Mouse (Mus musculus) adrenal gland, postnatal 25 days (tissue): Measurements from ENCODE around the gene Phactr4. TPM values are rescaled to one million over a fixed set of nuclear protein-coding genes. Genes with fewer than 3 reads are reported as not detected.

Experiments
- DNase-seq: peaks from one replicate; pipeline ENCODE4 v3.0.0; 2021; ENCODE audit warnings: mixed read lengths
- total RNA-seq: library from RNA; stranded (reverse); gene quantifications from 2 replicates; pipeline ENCODE4 v1.2.3, GENCODE M21; 2021

Gene Phactr4
- total RNA-seq, 1 experiment from 2014 or later: 60.0 TPM

GRCm38 (mm10) chr4:132411322-132412094, 10.8 kb downstream of the Phactr4 start:
- DNase-seq: peak; percentile 31

DNA sequence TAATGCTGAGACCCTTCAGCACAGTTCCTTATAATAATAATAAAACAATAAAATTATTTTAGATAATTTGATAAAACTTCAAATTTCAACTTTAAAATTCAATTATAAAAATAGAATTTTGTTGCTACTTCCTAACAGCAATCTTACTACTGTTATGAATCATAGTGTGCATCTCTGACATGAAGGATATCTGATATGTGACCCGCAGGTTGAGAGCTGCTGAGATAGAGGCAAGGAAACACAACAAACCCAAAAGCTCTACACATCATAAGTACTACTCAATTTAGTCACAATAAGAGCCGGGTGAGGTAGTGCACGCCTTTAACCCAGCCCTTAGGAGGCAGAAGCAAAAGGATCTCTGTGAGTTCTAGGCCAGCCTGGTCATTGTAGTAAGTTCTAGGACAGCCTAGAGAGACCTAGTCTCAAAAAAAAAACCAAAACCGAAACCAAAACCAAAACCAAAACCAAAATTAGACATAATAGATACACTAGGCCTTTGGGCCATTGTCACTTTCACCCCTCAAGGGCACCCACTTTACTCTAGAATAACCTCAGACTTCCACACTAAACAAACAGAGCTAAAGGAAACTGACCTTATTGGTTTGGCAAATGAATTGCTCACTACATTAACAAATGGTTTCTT, 12.6 kb downstream of the Phactr4 start:
- DNase-seq: no peak

DNA sequence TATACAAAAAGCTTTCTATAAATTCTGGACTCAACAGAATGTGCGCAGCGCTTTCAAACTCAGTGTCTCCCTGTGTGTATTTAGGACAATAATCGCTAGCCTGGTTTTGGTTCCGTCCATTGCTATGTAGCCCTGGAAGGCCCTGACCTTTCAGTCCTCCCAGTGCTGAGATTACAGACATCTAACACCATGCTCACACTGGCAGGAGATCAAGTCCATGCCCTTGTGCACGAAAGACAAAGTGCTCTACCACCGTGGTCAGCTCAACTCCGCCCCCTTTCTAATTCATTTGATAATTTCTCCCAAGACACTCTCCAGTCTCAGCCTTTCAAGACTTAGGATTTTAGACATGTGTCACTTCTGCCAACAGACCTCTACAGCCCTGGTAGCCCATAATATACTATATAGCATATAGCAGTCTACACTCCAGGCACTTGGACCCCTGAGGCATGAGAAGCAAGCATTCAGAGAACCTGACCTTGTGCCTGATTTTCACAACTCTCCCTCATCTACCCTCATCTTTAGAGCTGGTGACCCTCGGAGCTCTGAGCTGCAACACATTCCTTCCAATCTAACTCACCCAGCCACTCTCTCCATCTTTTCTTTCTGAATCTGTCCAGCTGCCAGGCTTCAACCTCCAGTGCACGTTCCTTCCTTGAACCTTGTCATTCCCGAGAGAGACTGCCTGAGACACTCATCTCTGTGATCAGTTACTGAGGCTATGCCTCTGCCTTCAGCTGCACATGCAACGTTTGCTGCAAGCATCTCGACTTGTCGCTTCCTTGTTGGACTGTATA, 15.7 kb downstream of the Phactr4 start:
- DNase-seq: peak; percentile 57

GRCm38 (mm10) chr4:132404588-132404987, 17.7 kb downstream of the Phactr4 start:
- DNase-seq: no peak

- no peak for DNase-seq
Observed at GRCm38 (mm10) chr4:132403063-132403660, 19.1 kb downstream of the Phactr4 start.

DNA sequence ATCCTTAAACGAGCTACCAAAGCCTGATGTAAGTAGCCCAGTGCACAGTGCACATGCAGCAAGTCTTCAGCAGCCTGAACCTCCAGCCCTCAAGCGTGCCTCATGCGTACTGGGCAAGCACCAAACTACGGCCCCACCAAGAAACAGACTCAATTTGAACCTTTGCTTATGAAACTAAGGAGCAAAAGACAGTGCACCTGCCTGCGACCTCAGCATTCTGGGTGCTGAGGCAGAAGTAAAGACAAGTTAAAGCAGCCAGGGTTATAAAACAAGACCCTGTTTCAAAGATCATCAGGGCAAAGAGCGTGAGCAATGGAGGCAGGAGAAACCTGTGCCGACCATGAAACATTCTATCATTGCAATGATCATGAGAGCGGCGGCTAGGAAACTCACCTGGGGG, 21.3 kb downstream of the Phactr4 start:
- DNase-seq: no peak

GRCm38 (mm10) chr4:132398863-132399262, 23.4 kb downstream of the Phactr4 start:
- DNase-seq: no peak

DNA sequence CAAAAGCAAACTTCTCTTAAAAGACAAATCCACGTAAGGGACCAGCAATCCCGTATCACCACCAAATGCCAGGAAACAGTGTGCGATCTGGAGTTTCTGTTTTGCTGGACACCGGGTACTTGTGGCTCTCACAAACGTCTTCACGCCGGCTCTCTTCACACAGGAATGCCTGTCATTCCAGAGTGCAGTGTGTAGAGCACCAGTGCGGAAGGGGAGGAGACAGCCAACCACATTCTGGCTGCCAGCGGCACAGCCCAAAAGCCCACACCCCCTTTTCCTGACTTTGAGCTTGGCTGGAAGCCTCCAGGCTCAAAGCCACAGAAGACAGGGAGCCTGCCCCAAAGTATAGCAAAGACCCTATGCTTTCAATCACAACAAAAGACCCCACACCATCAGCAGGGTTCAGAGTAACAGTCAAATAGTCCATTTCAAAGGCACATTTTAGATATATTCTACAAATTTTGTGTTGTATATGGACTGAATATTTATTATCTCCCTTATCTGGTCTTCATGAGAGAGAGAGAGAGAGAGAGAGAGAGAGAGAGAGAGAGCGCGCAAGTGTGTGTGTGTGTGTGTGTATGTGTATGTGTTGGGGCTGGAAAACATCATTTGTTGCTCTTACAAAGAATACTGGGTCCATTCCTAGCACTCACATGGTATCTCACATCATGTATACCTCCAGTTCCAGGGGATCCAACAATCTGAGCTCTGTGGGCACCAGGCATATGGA, 24.1 kb downstream of the Phactr4 start:
- peak; percentile 80 for DNase-seq

- no peak for DNase-seq
Observed at GRCm38 (mm10) chr4:132397120-132397519, 25.2 kb downstream of the Phactr4 start.

DNA sequence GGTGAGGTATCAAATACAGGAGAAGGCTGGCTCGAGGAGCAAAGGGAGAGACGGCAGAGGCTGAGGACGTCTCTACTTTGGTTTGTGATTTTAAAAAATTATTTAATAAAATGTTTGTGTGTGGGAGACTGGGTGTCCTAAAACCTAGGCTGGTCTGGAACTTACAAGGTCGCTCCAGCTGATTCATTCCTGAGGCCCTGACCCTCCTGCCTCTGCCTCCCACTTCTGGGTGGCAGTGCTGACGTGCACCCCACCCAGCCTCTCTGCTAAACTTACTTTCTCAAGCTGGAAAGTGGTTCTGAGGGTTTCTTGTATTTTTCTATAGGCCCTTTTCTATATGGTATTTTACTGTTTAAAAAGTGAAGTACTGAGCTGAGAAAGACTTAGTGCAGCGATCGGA, 26.0 kb downstream of the Phactr4 start:
- DNase-seq: peak; percentile 36

- DNase-seq: no peak
Observed at GRCm38 (mm10) chr4:132391063-132391740, 31.1 kb downstream of the Phactr4 start.

DNA sequence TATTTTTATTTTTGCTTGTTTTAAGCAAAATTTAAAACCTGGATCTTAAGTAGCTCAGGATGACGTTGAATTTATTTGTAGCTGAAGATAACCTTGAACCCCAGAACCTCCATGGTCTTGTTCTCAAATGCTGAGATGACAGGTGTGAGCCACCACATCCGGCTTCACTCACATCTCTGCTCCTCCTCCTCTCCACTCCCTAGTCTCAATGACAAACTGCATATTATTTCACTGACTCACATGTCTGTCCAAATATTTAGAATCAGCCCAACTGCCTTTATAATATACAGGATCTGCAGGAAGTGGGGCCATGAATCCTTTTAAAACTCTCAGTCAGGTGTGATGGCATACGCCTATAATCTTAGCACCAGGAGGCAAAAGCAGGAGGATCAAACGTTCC, 33.0 kb downstream of the Phactr4 start:
- DNase-seq: no peak

- DNase-seq: no peak
Observed at GRCm38 (mm10) chr4:132387617-132388016, 34.7 kb downstream of the Phactr4 start.

DNA sequence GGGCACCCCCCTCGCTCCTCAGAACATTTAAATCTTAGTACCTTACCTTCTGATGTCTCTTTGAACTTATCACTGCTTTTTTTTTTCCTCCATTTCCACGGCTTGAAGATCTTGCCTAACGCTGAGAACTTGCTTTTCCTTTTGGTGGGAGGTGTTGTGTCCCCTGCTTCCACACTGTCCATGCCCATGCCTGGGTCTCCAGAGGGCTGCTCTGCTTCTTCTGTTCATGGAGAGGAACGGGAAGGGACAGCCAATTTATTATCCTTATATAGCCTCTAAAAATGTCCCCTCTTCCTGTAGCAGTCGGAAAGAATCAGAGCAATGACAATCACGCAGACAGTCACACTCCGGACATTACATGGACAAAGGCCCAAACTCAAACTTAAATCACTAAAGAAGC, 35.4 kb downstream of the Phactr4 start:
- no peak for DNase-seq

GRCm38 (mm10) chr4:132385771-132386410, 36.4 kb downstream of the Phactr4 start:
- DNase-seq: no peak

- no peak for DNase-seq
Observed at GRCm38 (mm10) chr4:132383455-132383854, 38.8 kb downstream of the Phactr4 start.

DNA sequence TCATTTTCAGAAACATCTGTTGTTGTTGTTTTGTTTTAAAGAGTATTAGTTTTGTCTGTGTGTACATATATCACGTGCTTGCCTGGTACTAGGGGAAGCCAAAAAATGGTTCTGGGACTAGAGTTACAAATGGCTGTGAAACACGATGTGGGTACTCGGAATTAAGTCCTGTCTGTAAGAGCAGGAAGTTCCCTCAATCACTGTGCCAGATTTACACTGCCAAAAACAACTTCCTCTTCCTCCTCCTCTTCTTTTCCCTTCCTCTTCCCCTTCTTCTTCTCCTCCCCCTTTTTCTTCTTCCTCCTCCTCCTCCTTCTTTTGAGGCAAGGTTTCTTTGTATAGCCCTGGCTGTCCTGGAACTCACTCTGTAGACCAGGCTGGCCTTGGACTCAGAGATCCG, 40.0 kb downstream of the Phactr4 start:
- no peak for DNase-seq

- no peak for DNase-seq
Observed at GRCm38 (mm10) chr4:132380965-132381616, 41.2 kb downstream of the Phactr4 start.

GRCm38 (mm10) chr4:132373820-132374219, 48.5 kb downstream of the Phactr4 start:
- no peak for DNase-seq
